Mouse (Mus musculus): ENCODE results near the gene Cmtr1. TPM values are rescaled to one million over a fixed set of nuclear protein-coding genes. Genes with fewer than 3 reads are reported as not detected.

The Cmtr1 gene
- polyA plus RNA-seq, 2 experiments, result 54.3 to 95.8 TPM

DNA sequence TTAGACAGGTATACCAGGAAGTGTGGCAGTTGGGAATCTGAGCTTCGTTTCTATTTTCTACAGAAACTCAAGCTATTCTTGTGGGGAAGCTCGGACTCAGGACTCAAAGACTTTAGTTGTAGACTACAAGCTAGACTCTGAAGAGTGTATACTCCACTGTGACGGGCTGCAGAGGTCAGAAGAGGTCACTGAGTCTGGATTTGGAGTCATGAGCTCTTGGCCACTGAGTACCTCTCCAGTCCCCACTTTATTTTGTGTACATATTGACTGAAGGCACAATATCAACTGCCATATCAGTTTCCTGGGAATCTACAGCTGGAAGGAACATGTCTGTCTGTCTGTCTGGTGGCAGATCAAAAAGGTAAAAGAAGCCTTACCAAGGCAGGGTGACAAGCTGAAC lies 41.2 kb upstream of the Cmtr1 start:
- WGBS, result 76% methylated on average over 3 of the region's 3 CpGs
- DNase-seq (ENCODE audit: low spot score), result no peak
- H3K4me3 ChIP-seq (replicated peaks; ENCODE audit: low read length), result no peak overlapping the region
- peaks cover 51% of the 10 kb centered on the region for H3K36me3 ChIP-seq (ENCODE audit: control insufficient read depth, insufficient read depth, low read length)
- no peak overlapping the region for H3K27ac ChIP-seq (replicated peaks; ENCODE audit: low read depth, low read length)
- ATAC-seq (ENCODE audit: low FRiP score, low read depth), result no peak
- H3K4me2 ChIP-seq (replicated peaks; ENCODE audit: low read depth, low read length, severe bottlenecking), result no peak overlapping the region
- H3K9me3 ChIP-seq (ENCODE audit: control insufficient read depth, low read length), result no peaks in the 10 kb centered on the region
- TF ChIP-seq POLR2A (IDR thresholded peaks at IDR 0.05; ENCODE audit: borderline replicate concordance, extremely low read depth, insufficient read depth, insufficient read length), result no peak
- H3K9ac ChIP-seq (ENCODE audit: low read depth, low read length, severe bottlenecking), result no peak overlapping the region
- peaks cover 9% of the 10 kb centered on the region; the same call in 1 of the 2 replicates for H3K4me1 ChIP-seq (ENCODE audit: control insufficient read depth, insufficient read depth, low read length)
- H3K27me3 ChIP-seq (ENCODE audit: control insufficient read depth, insufficient read depth, low read length), result no peaks in the 10 kb centered on the region

GRCm38 (mm10) chr17:29623488-29623887 lies 36.9 kb upstream of the Cmtr1 start:
- H3K36me3 ChIP-seq (ENCODE audit: control insufficient read depth, insufficient read depth, low read length), result peaks cover 91% of the 10 kb centered on the region
- no peak overlapping the region for H3K4me3 ChIP-seq (replicated peaks; ENCODE audit: low read length)
- no peaks in the 10 kb centered on the region for H3K4me1 ChIP-seq (ENCODE audit: control insufficient read depth, insufficient read depth, low read length)
- H3K27ac ChIP-seq (replicated peaks; ENCODE audit: low read depth, low read length), result no peak overlapping the region
- ATAC-seq (ENCODE audit: low FRiP score, low read depth), result no peak
- no peaks in the 10 kb centered on the region for H3K27me3 ChIP-seq (ENCODE audit: control insufficient read depth, insufficient read depth, low read length)
- DNase-seq (ENCODE audit: low spot score), result no peak
- H3K9me3 ChIP-seq (ENCODE audit: control insufficient read depth, low read length), result no peaks in the 10 kb centered on the region
- 93% methylated on average over 8 of the region's 8 CpGs for WGBS
- H3K4me2 ChIP-seq (replicated peaks; ENCODE audit: low read depth, low read length, severe bottlenecking), result no peak overlapping the region
- TF ChIP-seq POLR2A (IDR thresholded peaks at IDR 0.05; ENCODE audit: borderline replicate concordance, extremely low read depth, insufficient read depth, insufficient read length), result no peak
- H3K9ac ChIP-seq (ENCODE audit: low read depth, low read length, severe bottlenecking), result no peak overlapping the region

- Histone ChIP-seq H3K9me3 (ENCODE audit: control insufficient read depth, low read length) (no peaks in the 10 kb centered on the region), H3K27me3 (ENCODE audit: control insufficient read depth, insufficient read depth, low read length) (no peaks in the 10 kb centered on the region), H3K9ac (ENCODE audit: low read depth, low read length, severe bottlenecking) (no peak overlapping the region), H3K4me2 (replicated peaks; ENCODE audit: low read depth, low read length, severe bottlenecking) (no peak overlapping the region), H3K4me1 (ENCODE audit: control insufficient read depth, insufficient read depth, low read length) (no peaks in the 10 kb centered on the region), H3K4me3 (replicated peaks; ENCODE audit: low read length) (no peak overlapping the region), H3K27ac (replicated peaks; ENCODE audit: low read depth, low read length) (no peak overlapping the region), H3K36me3 (ENCODE audit: control insufficient read depth, insufficient read depth, low read length) (peaks cover 96% of the 10 kb centered on the region)
- ATAC-seq (ENCODE audit: low FRiP score, low read depth), result no peak
- no peak for TF ChIP-seq POLR2A (IDR thresholded peaks at IDR 0.05; ENCODE audit: borderline replicate concordance, extremely low read depth, insufficient read depth, insufficient read length)
- DNase-seq (ENCODE audit: low spot score), result no peak
- WGBS, result 92% methylated on average over 9 of the region's 9 CpGs
These were observed 33.1 kb upstream of the Cmtr1 start for GRCm38 (mm10) chr17:29627285-29627684.

GRCm38 (mm10) chr17:29628946-29629345 lies 31.4 kb upstream of the Cmtr1 start:
- no peak overlapping the region for H3K4me3 ChIP-seq (replicated peaks; ENCODE audit: low read length)
- H3K4me2 ChIP-seq (replicated peaks; ENCODE audit: low read depth, low read length, severe bottlenecking), result no peak overlapping the region
- TF ChIP-seq POLR2A (IDR thresholded peaks at IDR 0.05; ENCODE audit: borderline replicate concordance, extremely low read depth, insufficient read depth, insufficient read length), result no peak
- peak; percentile 30; the same call in 1 of the 2 replicates for ATAC-seq (ENCODE audit: low FRiP score, low read depth)
- DNase-seq (ENCODE audit: low spot score), result no peak
- 92% methylated on average over 5 of the region's 5 CpGs for WGBS
- no peak overlapping the region for H3K27ac ChIP-seq (replicated peaks; ENCODE audit: low read depth, low read length)
- no peaks in the 10 kb centered on the region for H3K4me1 ChIP-seq (ENCODE audit: control insufficient read depth, insufficient read depth, low read length)
- H3K27me3 ChIP-seq (ENCODE audit: control insufficient read depth, insufficient read depth, low read length), result no peaks in the 10 kb centered on the region
- H3K9ac ChIP-seq (ENCODE audit: low read depth, low read length, severe bottlenecking), result no peak overlapping the region
- no peaks in the 10 kb centered on the region for H3K9me3 ChIP-seq (ENCODE audit: control insufficient read depth, low read length)
- peaks cover 88% of the 10 kb centered on the region for H3K36me3 ChIP-seq (ENCODE audit: control insufficient read depth, insufficient read depth, low read length)

- 85% methylated on average over 5 of the region's 5 CpGs for WGBS
These were observed 30.8 kb upstream of the Cmtr1 start for GRCm38 (mm10) chr17:29629620-29630019.

GRCm38 (mm10) chr17:29632312-29632711 lies 28.1 kb upstream of the Cmtr1 start:
- no peak for DNase-seq (ENCODE audit: low spot score)
- no peak for TF ChIP-seq POLR2A (IDR thresholded peaks at IDR 0.05; ENCODE audit: borderline replicate concordance, extremely low read depth, insufficient read depth, insufficient read length)
- Histone ChIP-seq H3K27ac (replicated peaks; ENCODE audit: low read depth, low read length) (no peak overlapping the region), H3K4me3 (replicated peaks; ENCODE audit: low read length) (no peak overlapping the region), H3K4me2 (replicated peaks; ENCODE audit: low read depth, low read length, severe bottlenecking) (no peak overlapping the region), H3K4me1 (ENCODE audit: control insufficient read depth, insufficient read depth, low read length) (no peaks in the 10 kb centered on the region), H3K27me3 (ENCODE audit: control insufficient read depth, insufficient read depth, low read length) (no peaks in the 10 kb centered on the region), H3K9ac (ENCODE audit: low read depth, low read length, severe bottlenecking) (no peak overlapping the region), H3K36me3 (ENCODE audit: control insufficient read depth, insufficient read depth, low read length) (peaks cover 88% of the 10 kb centered on the region), H3K9me3 (ENCODE audit: control insufficient read depth, low read length) (no peaks in the 10 kb centered on the region)
- no peak for ATAC-seq (ENCODE audit: low FRiP score, low read depth)
- 92% methylated on average over 11 of the region's 11 CpGs for WGBS

More at GRCm38 (mm10) chr17:29629620-29630019, 30.8 kb upstream of the Cmtr1 start:
- no peaks in the 10 kb centered on the region for H3K27me3 ChIP-seq (ENCODE audit: control insufficient read depth, insufficient read depth, low read length)
- no peak overlapping the region for H3K27ac ChIP-seq (replicated peaks; ENCODE audit: low read depth, low read length)
- H3K9ac ChIP-seq (ENCODE audit: low read depth, low read length, severe bottlenecking), result no peak overlapping the region
- TF ChIP-seq POLR2A (IDR thresholded peaks at IDR 0.05; ENCODE audit: borderline replicate concordance, extremely low read depth, insufficient read depth, insufficient read length), result no peak
- no peak overlapping the region for H3K4me2 ChIP-seq (replicated peaks; ENCODE audit: low read depth, low read length, severe bottlenecking)
- DNase-seq (ENCODE audit: low spot score) (no peak), ATAC-seq (ENCODE audit: low FRiP score, low read depth) (no peak)
- peaks cover 88% of the 10 kb centered on the region for H3K36me3 ChIP-seq (ENCODE audit: control insufficient read depth, insufficient read depth, low read length)
- H3K9me3 ChIP-seq (ENCODE audit: control insufficient read depth, low read length), result no peaks in the 10 kb centered on the region
- H3K4me1 ChIP-seq (ENCODE audit: control insufficient read depth, insufficient read depth, low read length), result no peaks in the 10 kb centered on the region
- H3K4me3 ChIP-seq (replicated peaks; ENCODE audit: low read length), result no peak overlapping the region

Data from limb, embryonic 14.5 days (tissue).